27 mouse cellular contexts compared by ENCODE assay signal in genomic region chr5:96834338-96834737, GRCm38 (mm10). TPM values are rescaled to one million over a fixed set of nuclear protein-coding genes. Genes with fewer than 3 reads are reported as not detected.
DNase-seq lines count a peak whose midpoint lies in the region; ATAC-seq and TF ChIP-seq lines count a peak whose summit lies in the region.
"Had no signal": no experiment of that assay in that cellular context is flagged by ENCODE, and none has a peak within 500 bp of the region (broad histone marks: within the 10 kb centered on the region; RNA-seq: fewer than 3 reads in every experiment).

No protein-coding gene starts in this region.

- no peak for ATAC-seq in kidney, embryonic 14.5 days (ENCODE audit: low FRiP score, low TSS enrichment)
- ATAC-seq in megakaryocyte progenitor cell, adult 5-6 weeks (replicated peaks; ENCODE audit: poor library complexity), result no peak
- ATAC-seq: forebrain, embryonic 16.5 days; lung, postnatal 0 days had no signal

- H3K27me3 ChIP-seq in heart, adult 2 months (ENCODE audit: control insufficient read depth, insufficient read depth, low read length), result no peaks in the 10 kb centered on the region
- no peaks in the 10 kb centered on the region for H3K27me3 ChIP-seq in kidney, embryonic 14.5 days (ENCODE audit: control insufficient read depth, insufficient read depth, low read length)
- H3K27me3 ChIP-seq: limb, embryonic 15.5 days; liver, embryonic 13.5 days; neural tube, embryonic 15.5 days had no signal

- no peak for TF ChIP-seq EP300 in heart, adult 2 months (IDR thresholded peaks at IDR 0.05; ENCODE audit: insufficient read depth, low read depth, low read length)

- H3K79me2 ChIP-seq in heart, adult 2 months (replicated peaks; ENCODE audit: control insufficient read depth, insufficient read depth, low read length), result no peaks in the 10 kb centered on the region

- DNase-seq in heart, adult 8-10 months (ENCODE audit: low spot score), result peak; percentile 36
- DNase-seq in heart, adult 2 months, result no peak
- DNase-seq in Muller cell, postnatal 12 days (ENCODE audit: inconsistent ontology term), result peak; percentile 56
- DNase-seq in fat pad, adult 2 months (ENCODE audit: extremely low read depth, low read depth, low spot score), result peak; percentile 25
- DNase-seq in left cerebral cortex, postnatal 10 days (ENCODE audit: extremely low spot score in 1 of 2, low spot score in 2 of 2), result no peak
- DNase-seq: adrenal gland, adult 2 months; cerebellum, adult 8-10 months; cerebellum, postnatal 25 days; gastrocnemius, postnatal 10 days; kidney, adult 11 months; kidney, postnatal 36 days; liver, embryonic 13.5 days; midbrain, embryonic 14.5 days; retina, postnatal 1 day; right cerebral cortex, postnatal 14 days; thymus, postnatal 25 days had no signal

- no peaks in the 10 kb centered on the region for H3K4me1 ChIP-seq in heart, adult 2 months (ENCODE audit: control insufficient read depth, insufficient read depth, low read length)
- H3K4me1 ChIP-seq in kidney, embryonic 14.5 days (ENCODE audit: control insufficient read depth, insufficient read depth, low read length), result no peaks in the 10 kb centered on the region
- H3K4me1 ChIP-seq: limb, embryonic 10.5 days; limb, embryonic 15.5 days; liver, embryonic 13.5 days; neural tube, embryonic 15.5 days had no signal

- H3K4me3 ChIP-seq in heart, adult 2 months, result no peak overlapping the region
- H3K4me3 ChIP-seq in kidney, embryonic 14.5 days (ENCODE audit: low read length), result no peak overlapping the region
- H3K4me3 ChIP-seq: layer of hippocampus, adult 2 months; limb, embryonic 10.5 days; limb, embryonic 15.5 days; liver, embryonic 13.5 days; neural tube, embryonic 15.5 days had no signal

- H3K36me3 ChIP-seq in heart, adult 2 months (ENCODE audit: control insufficient read depth, insufficient read depth, low read length), result no peaks in the 10 kb centered on the region; the same call in 1 of the 2 replicates
- H3K36me3 ChIP-seq in kidney, embryonic 14.5 days (ENCODE audit: control insufficient read depth, insufficient read depth, low read length), result no peaks in the 10 kb centered on the region; the same call in 1 of the 2 replicates
- H3K36me3 ChIP-seq: limb, embryonic 10.5 days; limb, embryonic 15.5 days; neural tube, embryonic 15.5 days had no signal

- no peaks in the 10 kb centered on the region for H3K9me3 ChIP-seq in kidney, embryonic 14.5 days (ENCODE audit: control insufficient read depth, low read length)
- H3K9me3 ChIP-seq: limb, embryonic 10.5 days; limb, embryonic 15.5 days; liver, embryonic 13.5 days; neural tube, embryonic 15.5 days had no signal

- H3K27ac ChIP-seq in heart, adult 2 months, result no peak overlapping the region
- no peak overlapping the region for H3K27ac ChIP-seq in kidney, embryonic 14.5 days (ENCODE audit: low read depth, low read length)
- H3K27ac ChIP-seq: hindbrain, embryonic 14.5 days; layer of hippocampus, adult 2 months; limb, embryonic 10.5 days; limb, embryonic 15.5 days; liver, embryonic 13.5 days; macrophage; neural tube, embryonic 15.5 days had no signal

- no peak overlapping the region for H3K9ac ChIP-seq in heart, adult 2 months (ENCODE audit: low read depth, low read length)
- no peak overlapping the region for H3K9ac ChIP-seq in kidney, embryonic 14.5 days (ENCODE audit: low read depth, low read length)
- H3K9ac ChIP-seq: hindbrain, embryonic 14.5 days; limb, embryonic 15.5 days; liver, embryonic 13.5 days; neural tube, embryonic 15.5 days had no signal

- intact Hi-C loops in heart, adult 2 months (cut with DNase I), result no loop called here
- intact Hi-C loops in left cerebral cortex, postnatal 10 days (cut with DNase I), result no loop called here

- no peak for TF ChIP-seq POLR2A in heart, adult 2 months (IDR thresholded peaks at IDR 0.05; ENCODE audit: insufficient read depth, low read depth, low read length)

- no peak overlapping the region for H3K4me2 ChIP-seq in kidney, embryonic 14.5 days (replicated peaks; ENCODE audit: low read depth, low read length)
- H3K4me2 ChIP-seq: heart, embryonic 11.5 days; hindbrain, embryonic 14.5 days; limb, embryonic 15.5 days; liver, embryonic 13.5 days; neural tube, embryonic 15.5 days had no signal

- WGBS in heart, adult 2 months, result 72% methylated on average over 5 of the region's 5 CpGs
- WGBS in kidney, embryonic 14.5 days, result 91% methylated on average over 5 of the region's 5 CpGs

- no peak for TF ChIP-seq CTCF in heart, adult 2 months (IDR thresholded peaks at IDR 0.05)

RNA-seq across cellular contexts. Expression of gene Anxa3, which starts 41.2 kb away (rescaled TPM):
- 10 to 100 TPM; 21.1 to 30.2 (median 26.6) TPM for total RNA-seq in heart, adult 8-10 months (2022)
- 10 to 100 TPM; 24.5 to 27.4 TPM for total RNA-seq in heart, adult 2 months (2021)
- 18.5 and 26.6 TPM in 2 replicates for polyA plus RNA-seq in heart, adult 2 months (2012; rRNA removed)
- 57.3 and 64.9 TPM in 2 replicates for polyA plus RNA-seq in kidney, embryonic 14.5 days (2014; fragmentation: Nextera tagmentation; extraction: Ambion mirVana)
- total RNA-seq in megakaryocyte progenitor cell, adult 5-6 weeks (2015), result 514 and 552 TPM in 2 replicates
- 313 and 351 TPM in 2 replicates for total RNA-seq in megakaryocyte progenitor cell, adult 5-6 weeks (2017)
- 10 to 100 TPM; 19.7 to 22.1 TPM for total RNA-seq in left cerebral cortex, postnatal 10 days (2021)

Comparison
In these comparisons a context has a peak if more than half of its experiments do, and no peak if none do; other contexts are left out.
1. DNase-seq: peak in heart, adult 8-10 months (single experiment), Muller cell, postnatal 12 days (single experiment) and fat pad, adult 2 months (single experiment); none in heart, adult 2 months (0 of 2) and left cerebral cortex, postnatal 10 days (0 of 2).
2. RNA of gene Anxa3, which starts 41.2 kb away (total RNA-seq): 313 to 552 TPM in megakaryocyte progenitor cell, adult 5-6 weeks; 24.5 to 27.4 TPM in heart, adult 2 months, 21.1 to 30.2 TPM in heart, adult 8-10 months and 19.7 to 22.1 TPM in left cerebral cortex, postnatal 10 days; every median in the first group is over 10 times any median in the second.